Mouse (Mus musculus): ENCODE measurements at regions not wholly inside any gene's neighbourhood (a gene's known extent, or its start where the extent isn't known, plus 50 kb on each side); places are given as distances from the start of the nearest gene placed in this dataset.

DNA sequence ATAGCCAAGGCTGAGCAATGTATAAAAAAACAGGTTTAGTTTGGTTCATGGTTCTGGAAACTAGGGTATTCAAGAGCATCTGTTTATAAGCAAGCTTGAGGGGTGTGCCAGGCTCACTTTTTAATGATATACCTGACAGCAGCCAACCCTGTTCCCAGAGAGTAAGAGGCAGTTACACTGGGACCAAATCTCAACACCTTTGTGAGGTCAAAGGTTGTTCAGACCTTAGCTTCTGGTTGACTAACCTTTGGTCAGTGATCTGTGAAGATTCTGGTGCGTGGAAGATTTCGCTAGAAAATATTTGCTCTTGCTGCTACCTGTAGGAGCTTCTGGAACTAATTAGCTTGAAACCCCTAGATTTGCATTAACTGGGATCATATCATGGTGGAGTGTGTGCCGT, 140.8 kb downstream of the Bod1 start:
- WGBS = 81% methylated on average over 3 of the region's 3 CpGs
- Histone ChIP-seq H3K27me3 (replicated peaks) (no peaks in the 10 kb centered on the region), H3K27ac (replicated peaks) (no peak overlapping the region), H3K9ac (no peak overlapping the region), H3K4me2 (no peak overlapping the region), H3K4me1 (peaks cover 8% of the 10 kb centered on the region), H3K36me3 (no peaks in the 10 kb centered on the region), H3K4me3 (no peak overlapping the region), H3K9me3 (0 out of 2 replicates have a peak, but pooled peaks cover 5% of the 10 kb centered on the region)
- ATAC-seq (ENCODE audit: extremely low read depth, insufficient number of reproducible peaks, low FRiP score, low TSS enrichment) = no peak

DNA sequence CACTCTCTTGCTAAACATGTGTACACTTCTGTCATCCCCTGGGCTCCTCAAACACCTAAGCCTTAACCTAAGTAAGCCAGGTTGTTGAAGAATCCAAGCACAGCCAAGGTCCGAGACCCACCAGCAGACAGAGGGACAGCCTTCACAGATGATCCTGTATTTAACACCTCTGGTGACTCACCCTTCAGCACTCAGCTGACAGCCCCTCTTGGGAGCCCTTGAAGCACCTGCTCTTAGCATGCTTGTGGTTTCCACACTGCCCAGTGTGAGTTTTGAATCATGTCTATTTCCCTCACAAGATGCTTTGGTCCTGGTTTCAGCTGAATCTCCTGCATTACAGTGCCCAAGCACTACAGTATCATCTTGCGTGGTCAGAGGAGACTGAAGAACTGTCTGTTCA, 142.0 kb downstream of the Bod1 start:
- Histone ChIP-seq H3K9me3 (no peaks in the 10 kb centered on the region), H3K4me3 (no peak overlapping the region), H3K27ac (replicated peaks) (no peak overlapping the region), H3K27me3 (replicated peaks) (no peaks in the 10 kb centered on the region), H3K4me2 (no peak overlapping the region), H3K36me3 (no peaks in the 10 kb centered on the region), H3K9ac (no peak overlapping the region), H3K4me1 (peaks cover 10% of the 10 kb centered on the region)
- ATAC-seq (ENCODE audit: extremely low read depth, insufficient number of reproducible peaks, low FRiP score, low TSS enrichment) = no peak
- WGBS = 50% methylated on average over 2 of the region's 2 CpGs

DNA sequence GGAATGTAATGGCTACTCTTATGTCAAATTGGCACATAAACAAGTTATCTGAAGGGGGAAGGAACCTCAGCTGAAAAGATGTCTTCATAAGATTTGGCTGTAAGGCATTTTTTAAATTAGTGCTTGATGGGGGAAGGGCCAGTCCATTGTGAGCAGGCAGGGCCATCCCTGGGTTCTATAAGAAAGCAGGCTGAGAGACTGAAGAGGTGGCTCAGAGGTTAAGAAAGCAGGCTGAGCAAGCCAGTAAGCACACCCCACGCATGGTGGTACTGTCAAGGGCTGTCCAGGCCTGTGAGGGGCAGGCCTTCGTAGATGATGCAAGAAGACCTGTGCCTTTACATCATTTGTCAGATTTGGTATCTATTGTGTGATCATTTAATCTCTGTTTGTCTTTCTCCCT, 147.0 kb downstream of the Bod1 start:
- ATAC-seq (ENCODE audit: extremely low read depth, insufficient number of reproducible peaks, low FRiP score, low TSS enrichment) = no peak
- no peak overlapping the region for H3K9ac ChIP-seq

GRCm38 (mm10) chr11:31524065-31524618, 147.5 kb downstream of the Bod1 start:
- no peak overlapping the region for H3K4me2 ChIP-seq
- no peak overlapping the region for H3K9ac ChIP-seq
- H3K4me1 ChIP-seq = peaks cover 22% of the 10 kb centered on the region
- no peaks in the 10 kb centered on the region for H3K9me3 ChIP-seq
- H3K36me3 ChIP-seq = no peaks in the 10 kb centered on the region
- WGBS = 64% methylated on average over 2 of the region's 2 CpGs
- no peak overlapping the region for H3K4me3 ChIP-seq
- peak overlapping the region; percentile 8; the same call in 1 of the 2 replicates for H3K27ac ChIP-seq (replicated peaks)
- no peaks in the 10 kb centered on the region for H3K27me3 ChIP-seq (replicated peaks)
- ATAC-seq (ENCODE audit: extremely low read depth, insufficient number of reproducible peaks, low FRiP score, low TSS enrichment) = 0 out of 2 replicates have a peak, but pooled peaks have one; percentile 20

More for the DNA sequence above, 147.0 kb downstream of the Bod1 start:
- no peaks in the 10 kb centered on the region for H3K27me3 ChIP-seq (replicated peaks)
- no peak overlapping the region for H3K4me2 ChIP-seq
- no peaks in the 10 kb centered on the region for H3K36me3 ChIP-seq
- no peaks in the 10 kb centered on the region for H3K9me3 ChIP-seq
- no peak overlapping the region for H3K27ac ChIP-seq (replicated peaks)
- 69% methylated on average over 2 of the region's 2 CpGs for WGBS
- H3K4me1 ChIP-seq = peaks cover 25% of the 10 kb centered on the region
- no peak overlapping the region for H3K4me3 ChIP-seq

DNA sequence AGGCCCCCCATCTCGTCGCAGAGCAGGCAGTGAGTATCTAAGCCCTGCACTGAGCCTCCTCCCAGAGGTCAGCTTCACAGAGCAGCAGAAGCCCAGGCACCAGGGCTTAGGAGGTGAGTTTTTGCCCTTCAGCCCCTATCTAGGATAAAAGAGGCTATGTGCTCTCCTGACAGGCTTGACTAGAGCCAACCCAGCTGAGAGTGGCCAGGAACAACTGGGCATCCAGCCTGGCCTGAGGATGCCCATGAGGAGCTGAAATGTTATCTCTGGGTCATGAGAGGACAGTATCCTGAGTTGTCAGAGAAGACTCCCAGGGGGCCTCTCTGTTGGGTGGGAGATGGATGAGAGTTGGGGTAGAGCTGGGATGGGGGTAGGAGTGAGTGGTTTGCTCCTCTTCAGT, 149.6 kb downstream of the Bod1 start:
- no peak overlapping the region for H3K4me3 ChIP-seq
- H3K9ac ChIP-seq = no peak overlapping the region
- no peak overlapping the region for H3K4me2 ChIP-seq
- 59% methylated on average over 2 of the region's 2 CpGs for WGBS
- no peak for ATAC-seq (ENCODE audit: extremely low read depth, insufficient number of reproducible peaks, low FRiP score, low TSS enrichment)
- no peak overlapping the region for H3K27ac ChIP-seq (replicated peaks)
- peaks cover 22% of the 10 kb centered on the region for H3K4me1 ChIP-seq
- no peaks in the 10 kb centered on the region for H3K9me3 ChIP-seq
- H3K27me3 ChIP-seq (replicated peaks) = no peaks in the 10 kb centered on the region
- no peaks in the 10 kb centered on the region for H3K36me3 ChIP-seq

GRCm38 (mm10) chr11:31520909-31521308, 150.8 kb downstream of the Bod1 start:
- peaks cover 22% of the 10 kb centered on the region for H3K4me1 ChIP-seq
- no peaks in the 10 kb centered on the region for H3K27me3 ChIP-seq (replicated peaks)
- H3K36me3 ChIP-seq = no peaks in the 10 kb centered on the region
- no peak overlapping the region for H3K9ac ChIP-seq
- H3K4me3 ChIP-seq = no peak overlapping the region
- no peaks in the 10 kb centered on the region for H3K9me3 ChIP-seq
- H3K4me2 ChIP-seq = no peak overlapping the region
- ATAC-seq (ENCODE audit: extremely low read depth, insufficient number of reproducible peaks, low FRiP score, low TSS enrichment) = no peak
- H3K27ac ChIP-seq (replicated peaks) = no peak overlapping the region
- 51% methylated on average over 4 of the region's 4 CpGs for WGBS

DNA sequence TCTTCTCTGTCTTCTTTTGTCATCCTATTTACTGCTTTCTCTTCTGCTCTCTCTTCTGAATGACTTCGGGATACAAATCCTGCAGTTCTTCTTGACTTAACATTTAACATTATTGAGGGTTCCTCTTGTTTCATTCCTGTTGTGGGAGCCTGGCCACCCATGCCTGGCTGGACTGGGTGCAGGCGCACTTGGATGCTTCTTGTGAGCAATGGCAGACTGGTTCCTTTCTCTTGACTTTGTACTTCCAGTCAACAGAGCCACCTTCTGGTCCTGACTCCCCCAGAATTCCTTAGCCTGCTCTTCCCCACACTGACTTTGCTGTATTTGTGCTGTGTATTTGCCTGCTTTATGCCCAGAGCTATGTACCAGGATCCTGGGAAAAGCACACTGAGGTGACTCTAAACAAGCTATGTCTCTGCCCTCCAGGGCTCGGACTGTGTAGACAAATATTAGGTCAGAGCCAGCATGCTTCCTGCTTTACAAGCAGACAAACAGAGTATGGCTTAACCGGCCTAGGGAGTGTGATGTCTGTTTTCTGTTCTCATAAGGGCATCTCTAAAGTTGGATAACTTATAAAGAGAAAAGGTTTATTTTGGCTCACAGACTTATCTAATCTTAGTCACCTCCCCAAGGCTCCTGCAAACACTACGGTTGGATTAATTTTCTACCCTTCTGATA, 133.5 kb upstream of the Stc2 start:
- Histone ChIP-seq H3K27me3 (replicated peaks) (no peaks in the 10 kb centered on the region), H3K4me2 (no peak overlapping the region), H3K9ac (no peak overlapping the region), H3K36me3 (no peaks in the 10 kb centered on the region), H3K27ac (replicated peaks) (peak overlapping the region; percentile 32; the same call in 1 of the 2 replicates), H3K4me3 (no peak overlapping the region), H3K4me1 (peaks cover 10% of the 10 kb centered on the region), H3K9me3 (no peaks in the 10 kb centered on the region)
- no peak for ATAC-seq (ENCODE audit: extremely low read depth, insufficient number of reproducible peaks, low FRiP score, low TSS enrichment)
- 53% methylated on average over 5 of the region's 5 CpGs for WGBS

DNA sequence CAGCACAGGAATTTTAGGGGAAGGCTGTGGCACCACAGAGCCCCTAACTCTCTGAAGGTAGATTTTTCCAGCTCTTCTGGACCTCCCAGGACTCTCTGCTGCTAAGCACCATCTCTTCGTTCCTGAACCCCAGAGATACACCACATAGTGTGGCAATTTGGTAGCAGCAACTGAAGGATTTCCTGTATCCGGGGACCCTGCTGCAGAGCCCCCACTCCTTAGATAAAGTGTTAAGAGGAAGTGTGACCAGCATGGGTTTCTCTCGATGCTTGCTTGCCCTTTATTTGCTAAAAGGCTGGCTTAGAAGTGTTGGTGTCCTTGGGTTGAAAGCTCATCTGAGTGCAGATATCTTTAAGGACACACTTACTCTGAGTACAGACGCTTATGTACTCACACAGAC, 115.6 kb upstream of the Stc2 start:
- no peaks in the 10 kb centered on the region for H3K36me3 ChIP-seq
- no peak overlapping the region for H3K4me3 ChIP-seq
- H3K27ac ChIP-seq (replicated peaks) = no peak overlapping the region
- ATAC-seq (ENCODE audit: extremely low read depth, insufficient number of reproducible peaks, low FRiP score, low TSS enrichment) = no peak
- WGBS = 36% methylated on average over 4 of the region's 4 CpGs
- H3K4me2 ChIP-seq = no peak overlapping the region
- H3K9me3 ChIP-seq = no peaks in the 10 kb centered on the region
- no peaks in the 10 kb centered on the region for H3K4me1 ChIP-seq
- H3K9ac ChIP-seq = no peak overlapping the region
- no peaks in the 10 kb centered on the region for H3K27me3 ChIP-seq (replicated peaks)

GRCm38 (mm10) chr11:31481057-31481340, 111.1 kb upstream of the Stc2 start:
- no peak overlapping the region for H3K4me3 ChIP-seq
- 59% methylated on average over 1 of the region's 1 CpGs for WGBS
- no peaks in the 10 kb centered on the region for H3K27me3 ChIP-seq (replicated peaks)
- H3K27ac ChIP-seq (replicated peaks) = no peak overlapping the region
- H3K9ac ChIP-seq = no peak overlapping the region
- no peak overlapping the region for H3K4me2 ChIP-seq
- ATAC-seq (ENCODE audit: extremely low read depth, insufficient number of reproducible peaks, low FRiP score, low TSS enrichment) = no peak
- H3K36me3 ChIP-seq = no peaks in the 10 kb centered on the region
- no peaks in the 10 kb centered on the region for H3K9me3 ChIP-seq
- no peaks in the 10 kb centered on the region for H3K4me1 ChIP-seq

DNA sequence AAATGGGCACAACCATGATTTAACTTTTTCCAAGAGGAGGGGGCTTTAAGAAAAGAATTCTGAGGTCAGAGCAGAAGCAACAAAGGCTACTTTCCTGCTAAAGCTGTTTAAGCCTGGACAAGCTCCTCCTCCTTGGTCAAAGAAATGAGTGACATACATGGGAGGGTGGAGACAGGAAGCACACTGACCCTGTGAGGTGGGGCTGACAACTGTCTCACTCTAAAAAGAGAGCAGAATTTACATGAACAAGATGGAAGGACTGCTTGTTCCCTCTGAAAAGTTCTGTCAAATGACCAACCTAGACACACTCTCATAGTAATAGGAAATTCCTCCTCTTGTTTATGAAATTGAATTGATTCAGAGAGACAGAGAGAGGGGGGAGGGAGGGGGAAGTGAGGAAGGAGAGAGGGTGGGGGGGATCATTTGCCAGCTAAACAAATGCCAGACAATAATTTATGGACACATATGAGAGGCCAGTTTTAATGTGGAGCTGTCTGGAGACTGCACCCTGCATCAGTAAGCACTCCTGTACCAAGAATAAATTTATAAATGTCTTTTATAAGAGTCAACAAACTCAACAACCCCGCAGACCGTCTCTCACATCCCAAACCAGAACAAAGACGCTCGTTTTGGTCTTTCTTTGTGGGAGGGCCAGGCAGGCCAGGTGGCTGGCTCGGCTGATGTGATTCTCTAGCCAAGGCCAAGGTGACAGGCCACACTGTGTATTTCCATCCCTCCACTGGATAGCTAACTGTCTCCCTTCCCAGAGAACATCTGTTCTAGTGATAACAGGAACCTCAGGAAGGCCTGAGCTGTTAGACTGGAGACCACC, 110.6 kb upstream of the Stc2 start:
- Histone ChIP-seq H3K4me3 (no peak overlapping the region), H3K4me2 (no peak overlapping the region), H3K4me1 (no peaks in the 10 kb centered on the region), H3K9ac (no peak overlapping the region), H3K9me3 (no peaks in the 10 kb centered on the region), H3K36me3 (no peaks in the 10 kb centered on the region), H3K27me3 (replicated peaks) (no peaks in the 10 kb centered on the region), H3K27ac (replicated peaks) (no peak overlapping the region)
- ATAC-seq (ENCODE audit: extremely low read depth, insufficient number of reproducible peaks, low FRiP score, low TSS enrichment) = no peak
- 67% methylated on average over 5 of the region's 5 CpGs for WGBS

GRCm38 (mm10) chr11:31477763-31478162, 107.9 kb upstream of the Stc2 start:
- no peak for ATAC-seq (ENCODE audit: extremely low read depth, insufficient number of reproducible peaks, low FRiP score, low TSS enrichment)
- H3K4me2 ChIP-seq = no peak overlapping the region
- H3K36me3 ChIP-seq = no peaks in the 10 kb centered on the region
- WGBS = 50% methylated on average over 1 of the region's 1 CpGs
- no peaks in the 10 kb centered on the region for H3K9me3 ChIP-seq
- no peak overlapping the region for H3K9ac ChIP-seq
- H3K4me1 ChIP-seq = no peaks in the 10 kb centered on the region
- no peak overlapping the region for H3K4me3 ChIP-seq
- no peaks in the 10 kb centered on the region for H3K27me3 ChIP-seq (replicated peaks)
- H3K27ac ChIP-seq (replicated peaks) = no peak overlapping the region

DNA sequence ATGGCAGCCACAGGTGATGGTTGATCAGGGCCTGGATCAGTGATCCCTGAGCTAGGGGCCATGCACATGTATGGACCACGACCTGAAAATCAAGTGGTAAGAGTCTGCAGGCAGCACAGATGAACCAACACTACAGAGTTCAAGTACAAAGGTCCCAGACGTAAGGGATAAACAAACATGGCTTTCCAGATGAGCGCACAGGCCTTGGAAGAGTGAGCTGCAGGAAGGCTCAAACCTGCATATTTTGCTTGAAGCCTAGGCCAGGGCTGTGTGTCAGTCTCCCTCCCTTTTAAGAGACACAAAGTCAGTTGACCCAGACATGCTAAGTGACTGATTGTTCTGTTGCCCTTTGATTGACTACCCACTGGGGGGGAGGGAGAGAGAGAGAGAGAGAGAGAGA, 107.2 kb upstream of the Stc2 start:
- Histone ChIP-seq H3K27ac (replicated peaks) (no peak overlapping the region), H3K4me1 (no peaks in the 10 kb centered on the region), H3K4me3 (no peak overlapping the region), H3K9ac (no peak overlapping the region), H3K4me2 (no peak overlapping the region), H3K36me3 (no peaks in the 10 kb centered on the region), H3K9me3 (no peaks in the 10 kb centered on the region), H3K27me3 (replicated peaks) (no peaks in the 10 kb centered on the region)
- WGBS = 64% methylated on average over 3 of the region's 3 CpGs
- no peak for ATAC-seq (ENCODE audit: extremely low read depth, insufficient number of reproducible peaks, low FRiP score, low TSS enrichment)

All from heart, embryonic 13.5 days (tissue).